Mouse (Mus musculus): Measurements from ENCODE around the gene Adprh.

DNA sequence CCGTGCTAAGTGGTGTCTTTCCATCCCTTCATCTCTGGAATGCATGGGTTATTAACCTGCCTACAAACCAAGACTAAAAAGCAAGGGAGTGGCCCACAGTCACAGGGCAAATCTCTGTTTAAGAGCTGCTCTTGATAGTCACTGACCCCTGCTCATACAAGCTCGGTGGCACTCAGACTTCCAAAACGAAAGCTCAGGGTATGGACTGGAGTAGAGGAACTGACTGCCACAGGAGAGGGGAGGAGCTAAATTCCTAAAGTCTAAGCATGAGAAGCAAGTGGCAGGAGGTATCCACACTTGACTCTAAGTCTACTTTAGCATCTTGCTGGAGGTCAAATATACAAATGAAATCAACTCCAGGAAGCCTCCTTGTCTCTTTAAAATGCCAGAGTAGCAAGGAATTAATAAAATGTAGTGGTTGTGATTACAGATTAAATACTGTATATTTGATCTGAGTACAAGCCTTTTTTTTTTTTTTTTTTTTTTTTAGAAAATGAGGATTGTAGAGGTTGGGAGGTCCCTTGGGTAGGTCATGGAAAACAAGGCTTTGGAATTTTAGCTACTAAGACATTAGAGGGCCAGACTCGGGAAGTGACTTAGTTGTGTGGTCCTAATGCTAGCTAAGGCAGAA, 23.3 kb upstream of the Adprh start:
- TF ChIP-seq POLR2A (IDR thresholded peaks at IDR 0.05; ENCODE audit: low read depth, low read length) (no peak), CTCF (IDR thresholded peaks at IDR 0.05; ENCODE audit: extremely low read depth, insufficient read length, insufficient replicate concordance, low read depth, low read length) (no peak)
